Mouse (Mus musculus) granulocyte monocyte progenitor cell, adult 5-6 weeks (primary cell): ENCODE data around the gene Apln. TPM values are rescaled to one million over a fixed set of nuclear protein-coding genes. Genes with fewer than 3 reads are reported as not detected.
A peak's percentile ranks its signal among the peaks of the same experiment; 100 is the strongest.

Experiments
- ATAC-seq: replicated peaks from 2 replicates; pipeline ENCODE4 v1.8.0; 2016; ENCODE audit warnings: mild to moderate bottlenecking, moderate TSS enrichment, inconsistent platforms; ENCODE audit not compliant: poor library complexity, severe bottlenecking
- total RNA-seq, 2 experiments: library from RNA; stranded (forward) in 1 of 2; stranded (reverse) in 1 of 2; fragments of 200-712, 200-1000 nt in 1 of 2; fragments of >200 nt in 1 of 2; fragmentation: Nextera tagmentation in 1 of 2; gene quantifications; 2 replicates each; pipeline ENCODE4 v1.2.3; 2014 to 2017

Apln gene
- total RNA-seq, 2 experiments from 2014 or later: 0.62 to 1.7 TPM

- peak; percentile 89 for ATAC-seq
Measured at GRCm38 (mm10) chrX:48019940-48020339, 14.7 kb downstream of the Apln start.

- peak; percentile 48 for ATAC-seq
Measured at GRCm38 (mm10) chrX:48019359-48019758, 15.3 kb downstream of the Apln start.

- no peak for ATAC-seq
Measured at GRCm38 (mm10) chrX:48016906-48017601, 17.6 kb downstream of the Apln start.

- ATAC-seq: no peak
Measured at GRCm38 (mm10) chrX:48011656-48012055, 23.0 kb downstream of the Apln start.

- ATAC-seq: no peak
Measured at GRCm38 (mm10) chrX:48006062-48006461, 28.6 kb downstream of the Apln start.

GRCm38 (mm10) chrX:48004786-48005185 is 29.9 kb downstream of the Apln start:
- ATAC-seq: no peak

GRCm38 (mm10) chrX:48001151-48001550 is 33.5 kb downstream of the Apln start:
- no peak for ATAC-seq

GRCm38 (mm10) chrX:47998412-47998811 is 36.2 kb downstream of the Apln start:
- ATAC-seq: no peak

- ATAC-seq: peak; percentile 97
Measured at GRCm38 (mm10) chrX:47992606-47993005, 42.0 kb downstream of the Apln start.

- ATAC-seq: no peak
Measured at GRCm38 (mm10) chrX:47988024-47988423, 46.6 kb downstream of the Apln start.

- peak; percentile 79 for ATAC-seq
Measured at GRCm38 (mm10) chrX:47985000-47985619, 49.5 kb downstream of the Apln start.

- ATAC-seq: 0 out of 2 replicates have a peak, but pooled peaks have one; percentile 6
Measured at GRCm38 (mm10) chrX:47977078-47977477, 57.6 kb downstream of the Apln start.

- peak; percentile 99 for ATAC-seq
Measured at GRCm38 (mm10) chrX:47976551-47976950, 58.1 kb downstream of the Apln start.

Other genes with a start within 250 kb of the Apln start
- not detected in 2 replicates for gene Smarca1, start 141.9 kb downstream of the Apln start, total RNA-seq (2014; fragmentation: Nextera tagmentation)
- not detected in 2 replicates for gene Smarca1, start 141.9 kb downstream of the Apln start, total RNA-seq (2017)
- gene Ocrl, start 122.5 kb downstream of the Apln start, total RNA-seq (2014; fragmentation: Nextera tagmentation): 61.1 and 67.6 TPM in 2 replicates
- gene Ocrl, start 122.5 kb downstream of the Apln start, total RNA-seq (2017): 30.9 and 38.4 TPM in 2 replicates
- gene Xpnpep2, start 73.9 kb upstream of the Apln start, total RNA-seq (2014; fragmentation: Nextera tagmentation): not detected in 2 replicates
- gene Xpnpep2, start 73.9 kb upstream of the Apln start, total RNA-seq (2017): not detected in 2 replicates
- gene Sash3, start 111.6 kb upstream of the Apln start, total RNA-seq (2014; fragmentation: Nextera tagmentation): 58.7 and 63.8 TPM in 2 replicates
- gene Sash3, start 111.6 kb upstream of the Apln start, total RNA-seq (2017): 74.4 and 84.7 TPM in 2 replicates
- gene Zdhhc9, start 174.0 kb upstream of the Apln start, total RNA-seq (2014; fragmentation: Nextera tagmentation): 22.9 and 26.2 TPM in 2 replicates
- gene Zdhhc9, start 174.0 kb upstream of the Apln start, total RNA-seq (2017): 5.6 and 8.3 TPM in 2 replicates
- gene Utp14a, start 222.0 kb upstream of the Apln start, total RNA-seq (2014; fragmentation: Nextera tagmentation): 39.7 and 45.3 TPM in 2 replicates
- 91.9 and 95.0 TPM in 2 replicates for gene Utp14a, start 222.0 kb upstream of the Apln start, total RNA-seq (2017)